Mouse (Mus musculus) neural tube, embryonic 13.5 days (tissue): ENCODE measurements around the gene Lrmda. TPM values are rescaled to one million over a fixed set of nuclear protein-coding genes. Genes with fewer than 3 reads are reported as not detected.

ENCODE experiments used
- ATAC-seq: fragments of 200-750 bp; cut with Nextera tagmentation; 2 replicates; pipeline ENCODE4 v1.8.0; 2017; ENCODE audit warnings: low read depth, mild to moderate bottlenecking, moderate TSS enrichment, moderate library complexity
- H3K27ac ChIP-seq: fragments of 300-500 bp; sonication (generic); replicated peaks from 2 replicates; pipeline ENCODE4 v1.5.1; 2015; ENCODE audit warnings: moderate library complexity, mild to moderate bottlenecking, inconsistent platforms
- H3K27me3 ChIP-seq: fragments of 300-500 bp; sonication (generic); 2 replicates; pipeline ENCODE4 v1.6.1; 2015; ENCODE audit warnings: mild to moderate bottlenecking, inconsistent platforms
- H3K36me3 ChIP-seq: fragments of 300-500 bp; sonication (generic); 2 replicates; pipeline ENCODE4 v1.6.1; 2015; ENCODE audit warnings: mild to moderate bottlenecking, inconsistent platforms
- H3K4me1 ChIP-seq: fragments of 300-500 bp; sonication (generic); replicated peaks from 2 replicates; pipeline ENCODE4 v1.6.1; 2015; ENCODE audit warnings: inconsistent platforms
- H3K4me2 ChIP-seq: fragments of 300-500 bp; sonication (generic); 2 replicates; pipeline ENCODE4 v1.6.1; 2015; ENCODE audit warnings: inconsistent platforms, mild to moderate bottlenecking, moderate library complexity
- H3K4me3 ChIP-seq: fragments of 300-500 bp; sonication (generic); 2 replicates; pipeline ENCODE4 v1.5.1; 2015; ENCODE audit warnings: mild to moderate bottlenecking, inconsistent platforms
- H3K9ac ChIP-seq: fragments of 300-500 bp; sonication (generic); 2 replicates; pipeline ENCODE4 v1.6.1; 2015; ENCODE audit warnings: moderate library complexity, mild to moderate bottlenecking, inconsistent platforms
- H3K9me3 ChIP-seq: fragments of 300-500 bp; sonication (generic); 2 replicates; pipeline ENCODE4 v1.6.1; 2016; ENCODE audit warnings: inconsistent platforms
- WGBS: fragments of 180-500 bp; shearing (Covaris S2); methylation state at CpG from one replicate; pipeline ENCODE4 v1.1.7; 2015; 5-methylcytosine and 5-hydroxymethylcytosine counted together
- polyA plus RNA-seq: library from polyadenylated mRNA; unstranded; fragments of >200 nt; fragmentation: Nextera tagmentation; extraction: Ambion mirVana; gene quantifications from 2 replicates; pipeline ENCODE4 v1.2.1, GENCODE M21; 2015

The Lrmda gene
- polyA plus RNA-seq, 1 experiment from 2014 or later = not detected

GRCm38 (mm10) chr14:21994061-21994990 lies 25.2 kb upstream of the Lrmda start:
- no peak for ATAC-seq
- Histone ChIP-seq H3K36me3 (no peaks in the 10 kb centered on the region), H3K9ac (peak overlapping the region; percentile 83), H3K27ac (peak overlapping the region; percentile 86), H3K9me3 (no peaks in the 10 kb centered on the region), H3K4me3 (peak overlapping the region; percentile 64), H3K4me2 (peak overlapping the region; percentile 91), H3K4me1 (peaks cover 60% of the 10 kb centered on the region), H3K27me3 (peaks cover 20% of the 10 kb centered on the region)
- 2% methylated on average over 44 of the region's 44 CpGs for WGBS

GRCm38 (mm10) chr14:21995031-21995754 lies 24.3 kb upstream of the Lrmda start:
- H3K9me3 ChIP-seq = no peaks in the 10 kb centered on the region
- H3K4me1 ChIP-seq = peaks cover 51% of the 10 kb centered on the region
- H3K27ac ChIP-seq = peak overlapping the region; percentile 86
- peak; percentile 78 for ATAC-seq
- H3K4me3 ChIP-seq = peak overlapping the region; percentile 64
- H3K9ac ChIP-seq = peak overlapping the region; percentile 83
- H3K4me2 ChIP-seq = peak overlapping the region; percentile 91
- H3K27me3 ChIP-seq = peaks cover 20% of the 10 kb centered on the region
- no peaks in the 10 kb centered on the region for H3K36me3 ChIP-seq
- WGBS = under 1% methylated on average over 36 of the region's 36 CpGs

GRCm38 (mm10) chr14:21999588-21999987 lies 19.9 kb upstream of the Lrmda start:
- H3K4me3 ChIP-seq = no peak overlapping the region
- H3K4me1 ChIP-seq = peaks cover 13% of the 10 kb centered on the region
- peaks cover 7% of the 10 kb centered on the region; the same call in 1 of the 2 replicates for H3K27me3 ChIP-seq
- ATAC-seq = no peak
- H3K4me2 ChIP-seq = no peak overlapping the region
- no peaks in the 10 kb centered on the region for H3K36me3 ChIP-seq
- no peak overlapping the region for H3K9ac ChIP-seq
- 90% methylated on average over 4 of the region's 4 CpGs for WGBS
- H3K27ac ChIP-seq = no peak overlapping the region
- no peaks in the 10 kb centered on the region for H3K9me3 ChIP-seq

- Histone ChIP-seq H3K27ac (no peak overlapping the region), H3K4me1 (peaks cover 8% of the 10 kb centered on the region; the same call in 1 of the 2 replicates), H3K4me2 (no peak overlapping the region), H3K27me3 (no peaks in the 10 kb centered on the region; the same call in 1 of the 2 replicates), H3K9me3 (no peaks in the 10 kb centered on the region), H3K9ac (no peak overlapping the region), H3K36me3 (no peaks in the 10 kb centered on the region), H3K4me3 (no peak overlapping the region)
- 80% methylated on average over 1 of the region's 1 CpGs for WGBS
- ATAC-seq = no peak
Observed at GRCm38 (mm10) chr14:22003231-22003630, 16.3 kb upstream of the Lrmda start.

GRCm38 (mm10) chr14:22003631-22004030 lies 15.9 kb upstream of the Lrmda start:
- Histone ChIP-seq H3K27ac (no peak overlapping the region), H3K9me3 (no peaks in the 10 kb centered on the region), H3K36me3 (no peaks in the 10 kb centered on the region), H3K27me3 (no peaks in the 10 kb centered on the region; the same call in 1 of the 2 replicates), H3K4me3 (no peak overlapping the region), H3K4me1 (peaks cover 8% of the 10 kb centered on the region; the same call in 1 of the 2 replicates), H3K4me2 (no peak overlapping the region), H3K9ac (no peak overlapping the region)
- WGBS = 92% methylated on average over 4 of the region's 4 CpGs
- no peak for ATAC-seq

GRCm38 (mm10) chr14:22004943-22005342 lies 14.6 kb upstream of the Lrmda start:
- H3K9ac ChIP-seq = no peak overlapping the region
- no peaks in the 10 kb centered on the region for H3K36me3 ChIP-seq
- no peak overlapping the region for H3K4me3 ChIP-seq
- no peak overlapping the region for H3K27ac ChIP-seq
- H3K4me2 ChIP-seq = no peak overlapping the region
- ATAC-seq = no peak
- peaks cover 8% of the 10 kb centered on the region; the same call in 1 of the 2 replicates for H3K4me1 ChIP-seq
- H3K27me3 ChIP-seq = no peaks in the 10 kb centered on the region
- H3K9me3 ChIP-seq = no peaks in the 10 kb centered on the region
- WGBS = 19% methylated on average over 4 of the region's 4 CpGs

- WGBS = 85% methylated on average over 6 of the region's 6 CpGs
- Histone ChIP-seq H3K36me3 (no peaks in the 10 kb centered on the region), H3K27ac (no peak overlapping the region), H3K4me1 (peaks cover 8% of the 10 kb centered on the region; the same call in 1 of the 2 replicates), H3K4me2 (no peak overlapping the region), H3K9ac (no peak overlapping the region), H3K9me3 (no peaks in the 10 kb centered on the region), H3K27me3 (no peaks in the 10 kb centered on the region), H3K4me3 (no peak overlapping the region)
- ATAC-seq = no peak
Observed at GRCm38 (mm10) chr14:22007006-22007405, 12.5 kb upstream of the Lrmda start.

GRCm38 (mm10) chr14:22014315-22014714 lies 5.2 kb upstream of the Lrmda start:
- Histone ChIP-seq H3K4me3 (no peak overlapping the region), H3K4me1 (peaks cover 3% of the 10 kb centered on the region), H3K27ac (no peak overlapping the region), H3K9ac (no peak overlapping the region), H3K27me3 (peaks cover 27% of the 10 kb centered on the region), H3K4me2 (no peak overlapping the region), H3K36me3 (no peaks in the 10 kb centered on the region), H3K9me3 (no peaks in the 10 kb centered on the region)
- ATAC-seq = no peak
- whole genome bisulfite sequencing = 94% methylated on average over 5 of the region's 5 CpGs

- ATAC-seq = no peak
- H3K4me3 ChIP-seq = no peak overlapping the region
- H3K4me1 ChIP-seq = peaks cover 7% of the 10 kb centered on the region
- WGBS = 58% methylated on average over 4 of the region's 4 CpGs
- H3K36me3 ChIP-seq = no peaks in the 10 kb centered on the region
- peaks cover 32% of the 10 kb centered on the region for H3K27me3 ChIP-seq
- no peak overlapping the region for H3K27ac ChIP-seq
- H3K4me2 ChIP-seq = no peak overlapping the region
- no peak overlapping the region for H3K9ac ChIP-seq
- H3K9me3 ChIP-seq = no peaks in the 10 kb centered on the region
Observed at GRCm38 (mm10) chr14:22014781-22015180, 4.7 kb upstream of the Lrmda start.

GRCm38 (mm10) chr14:22017011-22017410 lies 2.5 kb upstream of the Lrmda start:
- Histone ChIP-seq H3K27me3 (peaks cover 39% of the 10 kb centered on the region), H3K4me3 (no peak overlapping the region), H3K9ac (no peak overlapping the region), H3K9me3 (no peaks in the 10 kb centered on the region), H3K36me3 (no peaks in the 10 kb centered on the region), H3K4me2 (no peak overlapping the region), H3K4me1 (peaks cover 18% of the 10 kb centered on the region), H3K27ac (no peak overlapping the region)
- WGBS = 69% methylated on average over 5 of the region's 5 CpGs
- ATAC-seq = no peak

GRCm38 (mm10) chr14:22019949-22020845 lies 685 bp downstream of the Lrmda start:
- no peak overlapping the region for H3K27ac ChIP-seq
- peaks cover 18% of the 10 kb centered on the region for H3K4me1 ChIP-seq
- H3K36me3 ChIP-seq = no peaks in the 10 kb centered on the region
- H3K4me3 ChIP-seq = peak overlapping the region; percentile 34
- peak overlapping the region; percentile 69 for H3K4me2 ChIP-seq
- no peak for ATAC-seq
- peaks cover 39% of the 10 kb centered on the region for H3K27me3 ChIP-seq
- H3K9me3 ChIP-seq = no peaks in the 10 kb centered on the region
- 42% methylated on average over 12 of the region's 12 CpGs for WGBS
- H3K9ac ChIP-seq = peak overlapping the region; percentile 60
